Mouse (Mus musculus) forebrain, embryonic 15.5 days (tissue): ENCODE results near the gene Polrmt. TPM values are rescaled to one million over a fixed set of nuclear protein-coding genes. Genes with fewer than 3 reads are reported as not detected.

ENCODE experiments used
- ATAC-seq: fragments of 200-750 bp; cut with Nextera tagmentation; replicated peaks from 2 replicates; pipeline ENCODE4 v1.8.0; 2017; ENCODE audit warnings: mild to moderate bottlenecking, moderate TSS enrichment, moderate library complexity
- H3K27ac ChIP-seq: fragments of 300-500 bp; sonication (generic); replicated peaks from 2 replicates; pipeline ENCODE4 v1.5.1; 2015; ENCODE audit warnings: mild to moderate bottlenecking, inconsistent platforms
- H3K27me3 ChIP-seq: fragments of 300-500 bp; sonication (generic); 2 replicates; pipeline ENCODE4 v1.6.1; 2015; ENCODE audit warnings: inconsistent platforms
- H3K36me3 ChIP-seq: fragments of 300-500 bp; sonication (generic); 2 replicates; pipeline ENCODE4 v1.6.1; 2015; ENCODE audit warnings: mild to moderate bottlenecking, inconsistent platforms
- H3K4me1 ChIP-seq: fragments of 300-500 bp; sonication (generic); 2 replicates; pipeline ENCODE4 v1.6.1; 2015; ENCODE audit warnings: inconsistent platforms
- H3K4me2 ChIP-seq: fragments of 300-500 bp; sonication (generic); replicated peaks from 2 replicates; pipeline ENCODE4 v1.6.1; 2015; ENCODE audit warnings: mild to moderate bottlenecking, inconsistent platforms
- H3K4me3 ChIP-seq: fragments of 300-500 bp; sonication (generic); 2 replicates; pipeline ENCODE4 v1.5.1; 2015; ENCODE audit warnings: mild to moderate bottlenecking, inconsistent platforms
- H3K9ac ChIP-seq: fragments of 300-500 bp; sonication (generic); replicated peaks from 2 replicates; pipeline ENCODE4 v1.6.1; 2015; ENCODE audit warnings: mild to moderate bottlenecking, inconsistent platforms
- H3K9me3 ChIP-seq: fragments of 300-500 bp; sonication (generic); 2 replicates; pipeline ENCODE4 v1.6.1; 2016; ENCODE audit warnings: inconsistent platforms
- WGBS: fragments of 180-500 bp; shearing (Covaris S2); methylation state at CpG from one replicate; pipeline ENCODE4 v1.1.7; 2015; ENCODE audit warnings: mixed read lengths; 5-methylcytosine and 5-hydroxymethylcytosine counted together
- polyA plus RNA-seq: library from polyadenylated mRNA; unstranded; fragments of >200 nt; fragmentation: Nextera tagmentation; extraction: Ambion mirVana; gene quantifications from 2 replicates; pipeline ENCODE4 v1.2.1, GENCODE M21; 2015

The Polrmt gene
- polyA plus RNA-seq, 1 experiment from 2014 or later = 44.0 TPM

- H3K36me3 ChIP-seq = peaks cover 45% of the 10 kb centered on the region
- WGBS = 89% methylated on average over 24 of the region's 24 CpGs
- ATAC-seq = no peak
These were observed 10.3 kb upstream of the Polrmt start for GRCm38 (mm10) chr10:79756660-79757059.

DNA sequence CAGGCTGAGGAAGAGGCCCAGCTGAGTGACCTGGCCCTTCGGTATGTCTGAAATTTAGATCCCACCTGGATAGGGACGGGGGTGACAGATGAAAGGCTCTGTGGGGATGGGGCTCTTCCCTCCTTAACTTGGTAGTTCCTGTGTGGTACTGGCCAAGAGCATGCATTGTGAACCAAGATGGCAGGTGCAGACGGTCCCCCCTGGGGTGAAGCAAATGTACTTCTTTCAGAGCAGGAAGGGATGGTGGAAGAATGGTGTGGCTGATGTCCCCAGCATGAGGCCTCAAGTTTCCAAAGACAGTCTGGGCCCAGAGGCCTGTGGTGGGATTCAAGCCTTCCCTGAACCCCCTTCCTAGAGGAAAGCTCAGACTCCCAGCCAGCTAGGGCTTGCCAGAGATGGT, 9.5 kb upstream of the Polrmt start:
- no peaks in the 10 kb centered on the region for H3K9me3 ChIP-seq
- peaks cover 9% of the 10 kb centered on the region; the same call in 1 of the 2 replicates for H3K4me1 ChIP-seq
- H3K27me3 ChIP-seq = no peaks in the 10 kb centered on the region
- peaks cover 37% of the 10 kb centered on the region for H3K36me3 ChIP-seq
- ATAC-seq = no peak
- no peak overlapping the region for H3K27ac ChIP-seq
- H3K9ac ChIP-seq = no peak overlapping the region
- no peak overlapping the region for H3K4me2 ChIP-seq
- 81% methylated on average over 3 of the region's 3 CpGs for WGBS
- no peak overlapping the region for H3K4me3 ChIP-seq

More at GRCm38 (mm10) chr10:79756660-79757059, 10.3 kb upstream of the Polrmt start:
- H3K4me2 ChIP-seq = no peak overlapping the region
- no peaks in the 10 kb centered on the region for H3K27me3 ChIP-seq
- H3K9ac ChIP-seq = no peak overlapping the region
- H3K27ac ChIP-seq = no peak overlapping the region
- H3K9me3 ChIP-seq = no peaks in the 10 kb centered on the region
- peaks cover 9% of the 10 kb centered on the region; the same call in 1 of the 2 replicates for H3K4me1 ChIP-seq
- H3K4me3 ChIP-seq = no peak overlapping the region

GRCm38 (mm10) chr10:79754856-79755516, 8.6 kb upstream of the Polrmt start, which contains the start of gene Fgf22:
TSS of gene Fgf22 (plus strand) at chr10:79755076.
- peak within 1 kb of the TSS; percentile 41 for H3K4me3 ChIP-seq
- H3K4me2 ChIP-seq = peak within 1 kb of the TSS; percentile 74
- H3K27ac ChIP-seq = no peak within 1 kb of the TSS
- H3K4me1 ChIP-seq = peaks cover 9% of the 10 kb centered on the region; the same call in 1 of the 2 replicates
- under 1% methylated on average over 36 of the region's 36 CpGs for WGBS
- no peaks in the 10 kb centered on the region for H3K9me3 ChIP-seq
- peak; percentile 74 for ATAC-seq
- peak within 1 kb of the TSS; percentile 36; the same call in 1 of the 2 replicates for H3K9ac ChIP-seq
- peaks cover 32% of the 10 kb centered on the region for H3K36me3 ChIP-seq
- no peaks in the 10 kb centered on the region for H3K27me3 ChIP-seq

DNA sequence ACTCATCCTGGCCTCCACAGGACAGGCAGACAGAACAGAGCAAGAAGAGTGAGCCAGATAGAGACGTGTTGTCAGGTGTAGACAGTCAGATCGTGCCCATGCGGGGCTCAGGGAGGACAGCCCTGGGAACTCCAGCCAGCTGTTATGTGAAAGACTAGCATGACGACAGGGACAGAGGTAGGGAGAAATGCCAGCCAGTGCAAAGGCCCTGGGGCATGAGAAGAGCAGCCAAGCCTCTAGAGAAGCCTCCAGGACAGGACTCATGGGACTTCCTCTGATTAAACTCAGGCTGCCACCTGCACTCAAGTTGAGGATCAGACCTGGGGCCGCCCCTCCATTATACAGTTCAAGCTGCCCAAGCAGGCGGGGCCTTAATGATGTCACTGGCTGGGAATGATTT, 2.1 kb upstream of the Polrmt start:
- Histone ChIP-seq H3K36me3 (peaks cover 9% of the 10 kb centered on the region), H3K4me3 (no peak overlapping the region), H3K4me2 (no peak overlapping the region), H3K27me3 (no peaks in the 10 kb centered on the region), H3K9ac (no peak overlapping the region), H3K27ac (no peak overlapping the region), H3K9me3 (no peaks in the 10 kb centered on the region), H3K4me1 (peaks cover 12% of the 10 kb centered on the region)
- 75% methylated on average over 6 of the region's 6 CpGs for WGBS
- no peak for ATAC-seq

DNA sequence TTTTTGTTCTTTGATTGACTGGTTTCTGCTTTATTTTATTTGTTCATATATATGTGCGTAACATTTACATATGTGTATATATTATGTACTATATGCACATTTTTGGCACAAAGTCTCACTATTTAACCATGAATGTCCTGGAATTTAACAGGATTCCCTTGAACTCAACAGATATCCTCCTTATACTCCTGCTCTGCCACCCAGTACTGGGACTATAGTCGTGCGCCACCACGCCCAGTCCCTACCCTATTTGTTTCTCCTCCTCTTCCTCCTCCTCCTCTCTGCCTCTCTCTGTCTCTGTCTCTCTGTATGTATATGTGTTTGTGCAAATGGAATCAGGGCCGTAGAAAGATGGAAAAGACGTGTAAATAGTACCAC, 382 bp upstream of the Polrmt start:
- H3K36me3 ChIP-seq = peaks cover 22% of the 10 kb centered on the region
- H3K27ac ChIP-seq = peak overlapping the region; percentile 47; the same call in 1 of the 2 replicates
- H3K9me3 ChIP-seq = no peaks in the 10 kb centered on the region
- WGBS = 25% methylated on average over 6 of the region's 6 CpGs
- peak; percentile 71 for ATAC-seq
- no peaks in the 10 kb centered on the region for H3K27me3 ChIP-seq
- H3K4me3 ChIP-seq = peak overlapping the region; percentile 57
- no peak overlapping the region for H3K9ac ChIP-seq
- peak overlapping the region; percentile 41 for H3K4me2 ChIP-seq
- peaks cover 12% of the 10 kb centered on the region for H3K4me1 ChIP-seq

DNA sequence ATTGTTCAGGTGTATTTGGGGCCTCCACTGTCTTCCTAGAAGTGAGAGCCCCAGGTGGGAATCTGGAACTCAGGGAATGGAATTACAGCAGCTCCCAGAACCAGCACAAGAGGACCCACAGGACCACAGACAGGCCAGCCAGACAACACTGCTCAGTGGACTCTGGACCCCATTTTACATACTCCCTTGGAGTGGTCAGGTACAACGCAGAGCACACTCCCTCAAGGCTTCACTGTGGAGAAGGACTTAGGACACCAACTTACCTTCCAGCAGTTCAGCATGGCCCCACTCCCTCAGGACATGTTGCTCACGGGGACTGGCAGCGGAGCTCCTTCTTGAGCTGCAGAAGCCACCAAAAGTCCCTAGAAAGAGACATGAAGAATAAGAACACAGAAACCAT, 970 bp downstream of the Polrmt start:
- Histone ChIP-seq H3K27ac (no peak overlapping the region), H3K36me3 (peaks cover 36% of the 10 kb centered on the region), H3K4me3 (peak overlapping the region; percentile 57), H3K27me3 (no peaks in the 10 kb centered on the region), H3K9ac (peak overlapping the region; percentile 56; the same call in 1 of the 2 replicates), H3K4me2 (peak overlapping the region; percentile 58), H3K9me3 (no peaks in the 10 kb centered on the region), H3K4me1 (peaks cover 12% of the 10 kb centered on the region)
- 83% methylated on average over 3 of the region's 3 CpGs for WGBS
- ATAC-seq = no peak

- peaks cover 52% of the 10 kb centered on the region for H3K36me3 ChIP-seq
- no peak overlapping the region for H3K27ac ChIP-seq
- no peaks in the 10 kb centered on the region for H3K27me3 ChIP-seq
- peaks cover 4% of the 10 kb centered on the region; the same call in 1 of the 2 replicates for H3K9me3 ChIP-seq
- H3K9ac ChIP-seq = no peak overlapping the region
- 93% methylated on average over 15 of the region's 15 CpGs for WGBS
- H3K4me3 ChIP-seq = no peak overlapping the region
- ATAC-seq = no peak
- peaks cover 12% of the 10 kb centered on the region for H3K4me1 ChIP-seq
- H3K4me2 ChIP-seq = no peak overlapping the region
These were observed 2.6 kb downstream of the Polrmt start for GRCm38 (mm10) chr10:79743650-79744365.

- Histone ChIP-seq H3K9ac (no peak overlapping the region), H3K4me3 (no peak overlapping the region), H3K4me2 (no peak overlapping the region), H3K27ac (no peak overlapping the region), H3K36me3 (peaks cover 58% of the 10 kb centered on the region), H3K27me3 (no peaks in the 10 kb centered on the region), H3K4me1 (peaks cover 12% of the 10 kb centered on the region), H3K9me3 (peaks cover 7% of the 10 kb centered on the region)
- WGBS = 92% methylated on average over 11 of the region's 11 CpGs
- ATAC-seq = no peak
These were observed 3.2 kb downstream of the Polrmt start for GRCm38 (mm10) chr10:79743161-79743560.

DNA sequence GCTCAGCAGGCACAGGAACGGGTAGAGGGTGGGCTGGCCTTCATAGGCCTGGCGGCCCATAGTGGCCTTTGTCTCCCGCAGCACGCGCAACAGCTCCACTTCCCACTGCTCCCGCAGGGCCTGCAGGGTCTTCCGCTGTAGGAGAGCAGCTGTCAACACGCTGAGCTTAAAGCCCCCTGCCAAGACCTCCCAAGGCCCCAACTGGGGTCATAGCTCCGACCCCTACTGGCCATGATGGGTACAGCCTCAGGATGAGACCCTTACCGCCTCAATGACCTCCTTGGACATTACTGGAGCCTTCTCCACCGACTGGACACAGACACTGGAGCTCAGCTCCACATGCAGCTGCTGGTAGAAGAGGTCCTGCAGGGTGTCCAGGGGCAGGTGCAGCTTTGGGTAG, 5.5 kb downstream of the Polrmt start:
- Histone ChIP-seq H3K27me3 (no peaks in the 10 kb centered on the region), H3K9ac (no peak overlapping the region), H3K36me3 (peaks cover 80% of the 10 kb centered on the region), H3K4me1 (peaks cover 6% of the 10 kb centered on the region), H3K27ac (no peak overlapping the region), H3K9me3 (peaks cover 8% of the 10 kb centered on the region), H3K4me3 (no peak overlapping the region), H3K4me2 (no peak overlapping the region)
- 60% methylated on average over 11 of the region's 11 CpGs for WGBS
- ATAC-seq = no peak

DNA sequence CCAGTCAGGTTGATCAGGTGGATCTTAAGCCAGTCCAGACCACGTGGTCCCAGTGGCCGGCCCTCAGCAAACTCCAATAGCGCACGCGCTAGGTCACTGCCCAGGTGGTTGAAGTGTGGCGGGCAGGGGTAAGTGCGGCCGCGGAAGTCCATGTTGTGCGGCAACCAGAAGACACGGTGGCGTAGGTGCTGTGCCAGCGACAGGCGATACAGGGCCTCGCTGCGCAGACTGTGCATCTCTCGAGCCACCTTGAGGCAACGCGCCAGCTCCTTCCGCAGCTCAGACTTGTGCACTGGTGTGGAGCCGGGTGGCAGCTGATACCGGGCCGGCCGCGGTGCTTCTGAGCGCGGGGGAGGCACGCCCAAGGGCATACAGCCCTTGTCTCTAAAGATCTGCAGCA, 7.1 kb downstream of the Polrmt start:
- no peak for ATAC-seq
- Histone ChIP-seq H3K4me2 (no peak overlapping the region), H3K9me3 (peaks cover 8% of the 10 kb centered on the region), H3K27ac (no peak overlapping the region), H3K36me3 (peaks cover 86% of the 10 kb centered on the region), H3K9ac (no peak overlapping the region), H3K4me1 (no peaks in the 10 kb centered on the region), H3K27me3 (no peaks in the 10 kb centered on the region), H3K4me3 (no peak overlapping the region)
- 96% methylated on average over 28 of the region's 28 CpGs for WGBS

- Histone ChIP-seq H3K9me3 (peaks cover 8% of the 10 kb centered on the region), H3K4me1 (no peaks in the 10 kb centered on the region), H3K36me3 (peaks cover 83% of the 10 kb centered on the region), H3K27ac (no peak overlapping the region), H3K4me3 (no peak overlapping the region), H3K4me2 (no peak overlapping the region), H3K27me3 (no peaks in the 10 kb centered on the region), H3K9ac (no peak overlapping the region)
- 86% methylated on average over 10 of the region's 10 CpGs for WGBS
- no peak for ATAC-seq
These were observed 8.1 kb downstream of the Polrmt start for GRCm38 (mm10) chr10:79738259-79738658.

- no peak for ATAC-seq
- Histone ChIP-seq H3K4me3 (no peak overlapping the region), H3K27ac (no peak overlapping the region), H3K9ac (no peak overlapping the region), H3K27me3 (no peaks in the 10 kb centered on the region), H3K9me3 (peaks cover 8% of the 10 kb centered on the region), H3K36me3 (peaks cover 79% of the 10 kb centered on the region), H3K4me1 (no peaks in the 10 kb centered on the region), H3K4me2 (no peak overlapping the region)
- WGBS = 90% methylated on average over 12 of the region's 14 CpGs
These were observed 9.7 kb downstream of the Polrmt start for GRCm38 (mm10) chr10:79736706-79737105.
